Mouse (Mus musculus): Measurements from ENCODE around the gene Cdh20. TPM values are rescaled to one million over a fixed set of nuclear protein-coding genes. Genes with fewer than 3 reads are reported as not detected.

Gene Cdh20
- polyA plus RNA-seq, 1 experiment: not detected

DNA sequence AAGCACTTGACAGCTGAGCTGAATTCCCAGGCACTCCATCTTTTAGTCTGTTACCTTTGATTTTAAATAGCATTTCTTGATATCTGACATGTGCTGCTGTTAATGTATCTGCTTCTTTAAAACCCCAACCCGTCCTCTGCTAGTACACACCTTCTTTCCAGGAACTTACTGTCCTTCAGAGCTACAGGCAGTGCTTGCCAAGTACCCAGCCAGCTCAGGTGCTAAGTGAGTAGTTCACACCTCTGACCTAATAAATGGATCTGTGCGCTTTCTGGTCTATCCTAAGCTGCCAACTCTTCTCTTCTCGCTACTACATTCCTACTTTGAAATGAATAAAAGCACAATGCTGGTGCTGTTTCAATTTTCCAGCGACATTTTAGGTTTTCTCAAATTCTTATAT, 28.8 kb downstream of the Cdh20 start:
- no peaks in the 10 kb centered on the region for H3K4me1 ChIP-seq (ENCODE audit: control insufficient read depth, insufficient read depth, low read length)
- no peak overlapping the region for H3K27ac ChIP-seq (ENCODE audit: insufficient read depth, low read depth, low read length)
- no peak overlapping the region for H3K4me3 ChIP-seq (ENCODE audit: insufficient read depth, low read length)
- TF ChIP-seq CTCF (IDR thresholded peaks at IDR 0.05; ENCODE audit: low read depth, low read length): no peak
- TF ChIP-seq POLR2A (IDR thresholded peaks at IDR 0.05; ENCODE audit: borderline replicate concordance, low read depth, low read length): no peak

DNA sequence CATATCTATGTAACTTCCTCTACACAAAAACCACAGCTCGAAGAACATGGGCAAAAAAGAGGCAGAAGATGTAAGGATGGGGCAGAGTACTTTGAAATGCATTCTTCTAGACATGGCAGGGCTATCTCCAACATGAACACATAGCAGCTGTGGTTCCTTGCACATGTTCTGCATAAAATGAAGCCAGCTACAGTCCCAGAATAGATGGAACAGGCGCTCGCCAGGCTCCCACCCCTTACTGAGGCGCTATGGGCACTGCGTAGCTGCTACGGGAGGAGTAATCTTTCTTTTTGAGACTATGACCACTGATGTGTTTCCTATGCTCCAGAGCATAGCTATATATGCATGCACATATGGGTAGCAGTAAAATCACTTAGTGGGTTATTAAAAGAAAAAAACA, 36.4 kb downstream of the Cdh20 start:
- H3K27ac ChIP-seq (ENCODE audit: insufficient read depth, low read depth, low read length): no peak overlapping the region
- H3K4me1 ChIP-seq (ENCODE audit: control insufficient read depth, insufficient read depth, low read length): no peaks in the 10 kb centered on the region
- TF ChIP-seq POLR2A (IDR thresholded peaks at IDR 0.05; ENCODE audit: borderline replicate concordance, low read depth, low read length) (no peak), CTCF (IDR thresholded peaks at IDR 0.05; ENCODE audit: low read depth, low read length) (no peak)
- H3K4me3 ChIP-seq (ENCODE audit: insufficient read depth, low read length): no peak overlapping the region

GRCm38 (mm10) chr1:104807214-104807613, 38.9 kb downstream of the Cdh20 start:
- H3K27ac ChIP-seq (ENCODE audit: insufficient read depth, low read depth, low read length): no peak overlapping the region
- no peak overlapping the region for H3K4me3 ChIP-seq (ENCODE audit: insufficient read depth, low read length)
- no peak for TF ChIP-seq POLR2A (IDR thresholded peaks at IDR 0.05; ENCODE audit: borderline replicate concordance, low read depth, low read length)
- no peak for TF ChIP-seq CTCF (IDR thresholded peaks at IDR 0.05; ENCODE audit: low read depth, low read length)
- H3K4me1 ChIP-seq (ENCODE audit: control insufficient read depth, insufficient read depth, low read length): no peaks in the 10 kb centered on the region

DNA sequence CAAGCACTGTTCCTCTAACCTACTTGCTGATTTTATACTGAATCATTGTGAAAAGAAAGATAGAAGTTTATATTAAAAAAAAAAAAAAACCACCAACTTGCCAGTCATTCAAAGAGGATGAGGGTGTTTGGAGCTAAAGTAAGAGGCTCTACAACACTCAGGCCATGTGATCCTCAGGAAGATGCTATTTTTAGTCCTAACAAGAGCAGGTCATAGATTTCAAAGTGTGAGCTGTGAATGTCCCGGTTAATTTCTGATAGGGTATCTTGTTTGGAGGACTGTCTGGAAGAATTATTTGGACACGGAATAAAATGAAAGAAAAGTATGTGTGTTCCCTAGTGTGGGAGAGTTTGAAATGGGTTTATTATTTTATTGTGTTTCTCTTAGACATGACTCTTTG, 49.2 kb downstream of the Cdh20 start:
- Histone ChIP-seq H3K27ac (ENCODE audit: insufficient read depth, low read depth, low read length) (no peak overlapping the region), H3K4me1 (ENCODE audit: control insufficient read depth, insufficient read depth, low read length) (no peaks in the 10 kb centered on the region), H3K4me3 (ENCODE audit: insufficient read depth, low read length) (no peak overlapping the region)
- TF ChIP-seq CTCF (IDR thresholded peaks at IDR 0.05; ENCODE audit: low read depth, low read length): no peak
- TF ChIP-seq POLR2A (IDR thresholded peaks at IDR 0.05; ENCODE audit: borderline replicate concordance, low read depth, low read length): no peak

- Histone ChIP-seq H3K4me1 (ENCODE audit: control insufficient read depth, insufficient read depth, low read length) (no peaks in the 10 kb centered on the region), H3K4me3 (ENCODE audit: insufficient read depth, low read length) (no peak overlapping the region), H3K27ac (ENCODE audit: insufficient read depth, low read depth, low read length) (no peak overlapping the region)
- TF ChIP-seq CTCF (IDR thresholded peaks at IDR 0.05; ENCODE audit: low read depth, low read length) (no peak), POLR2A (IDR thresholded peaks at IDR 0.05; ENCODE audit: borderline replicate concordance, low read depth, low read length) (no peak)
These were observed 59.8 kb downstream of the Cdh20 start for GRCm38 (mm10) chr1:104828106-104828505.

DNA sequence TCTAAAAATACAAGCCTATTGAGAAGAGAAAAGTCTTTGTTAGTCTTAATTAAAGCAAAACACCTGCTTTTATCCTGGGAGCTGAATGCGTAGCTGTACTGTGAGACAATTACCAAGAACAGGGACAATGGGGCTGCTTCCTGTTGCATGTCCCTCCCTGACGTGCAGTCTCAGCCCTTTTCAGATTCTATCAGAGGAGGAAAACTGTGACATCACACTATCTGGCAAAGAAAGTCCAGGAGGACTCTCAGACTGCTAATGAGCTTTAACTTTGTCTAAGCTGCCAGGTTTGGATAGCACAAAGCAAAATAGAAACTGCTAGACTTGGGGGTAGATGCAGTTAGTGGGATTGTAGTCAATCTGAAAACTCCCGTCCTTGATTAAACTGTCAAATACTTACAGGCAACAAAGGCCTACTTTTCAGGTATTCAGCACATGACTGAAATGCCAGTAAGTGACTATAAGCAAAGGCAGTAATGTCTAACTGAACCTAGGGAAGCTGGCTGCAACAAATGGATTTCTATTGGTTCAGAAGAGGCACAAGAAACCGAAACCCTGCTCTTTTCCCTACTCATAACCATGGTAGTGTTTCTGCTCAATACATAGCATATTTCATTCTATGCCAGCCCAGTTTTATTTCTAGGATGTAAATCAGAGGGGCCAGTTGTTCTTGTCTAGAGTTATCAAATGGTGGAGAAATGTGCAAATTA, 70.0 kb downstream of the Cdh20 start:
- no peak overlapping the region for H3K4me3 ChIP-seq (ENCODE audit: insufficient read depth, low read length)
- TF ChIP-seq CTCF (IDR thresholded peaks at IDR 0.05; ENCODE audit: low read depth, low read length) (no peak), POLR2A (IDR thresholded peaks at IDR 0.05; ENCODE audit: borderline replicate concordance, low read depth, low read length) (no peak)
- no peak overlapping the region for H3K27ac ChIP-seq (ENCODE audit: insufficient read depth, low read depth, low read length)
- no peaks in the 10 kb centered on the region for H3K4me1 ChIP-seq (ENCODE audit: control insufficient read depth, insufficient read depth, low read length)

DNA sequence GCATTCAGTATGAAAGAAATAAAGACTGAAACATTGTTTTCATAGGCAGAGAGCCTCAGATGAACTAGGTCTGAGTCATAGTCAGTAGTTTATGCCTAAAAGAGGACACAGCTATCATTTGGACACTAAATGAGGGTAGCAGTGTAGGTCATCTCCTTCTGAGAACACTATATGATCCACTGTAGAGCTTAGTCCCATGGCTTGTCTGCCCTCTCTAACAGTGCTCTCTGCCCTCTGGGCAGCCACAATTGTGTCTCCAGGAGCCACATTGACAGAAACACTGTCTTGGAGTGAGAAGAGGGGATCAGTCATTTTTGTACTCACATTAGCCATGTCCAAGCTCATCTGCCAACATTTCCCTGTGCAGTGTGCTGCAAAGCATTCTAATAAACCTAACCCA, 70.7 kb downstream of the Cdh20 start:
- H3K4me1 ChIP-seq (ENCODE audit: control insufficient read depth, insufficient read depth, low read length): no peaks in the 10 kb centered on the region
- H3K4me3 ChIP-seq (ENCODE audit: insufficient read depth, low read length): no peak overlapping the region
- no peak overlapping the region for H3K27ac ChIP-seq (ENCODE audit: insufficient read depth, low read depth, low read length)
- TF ChIP-seq CTCF (IDR thresholded peaks at IDR 0.05; ENCODE audit: low read depth, low read length) (no peak), POLR2A (IDR thresholded peaks at IDR 0.05; ENCODE audit: borderline replicate concordance, low read depth, low read length) (no peak)

GRCm38 (mm10) chr1:104848256-104848919, 80.1 kb downstream of the Cdh20 start:
- H3K27ac ChIP-seq (ENCODE audit: insufficient read depth, low read depth, low read length): no peak overlapping the region
- TF ChIP-seq CTCF (IDR thresholded peaks at IDR 0.05; ENCODE audit: low read depth, low read length): no peak
- no peak overlapping the region for H3K4me3 ChIP-seq (ENCODE audit: insufficient read depth, low read length)
- no peaks in the 10 kb centered on the region for H3K4me1 ChIP-seq (ENCODE audit: control insufficient read depth, insufficient read depth, low read length)

DNA sequence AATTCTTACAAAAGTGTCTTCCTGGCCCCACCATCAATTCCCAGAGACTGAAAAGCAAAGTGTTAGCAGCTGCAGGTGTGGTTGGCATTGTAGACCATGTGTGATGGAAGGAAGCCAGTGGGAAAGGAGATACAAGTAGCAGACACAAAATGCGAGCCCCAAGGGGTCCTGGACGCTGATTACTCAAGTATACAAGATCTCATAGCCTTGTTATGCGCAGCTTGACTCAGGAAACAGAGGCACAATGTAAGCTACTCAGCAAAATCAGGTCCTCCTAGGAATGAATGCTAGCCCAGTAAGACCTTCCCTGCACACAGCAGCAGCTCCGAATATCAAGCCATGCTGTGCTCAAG, 80.6 kb downstream of the Cdh20 start:
- TF ChIP-seq CTCF (IDR thresholded peaks at IDR 0.05; ENCODE audit: low read depth, low read length) (no peak), POLR2A (IDR thresholded peaks at IDR 0.05; ENCODE audit: borderline replicate concordance, low read depth, low read length) (no peak)
- Histone ChIP-seq H3K4me1 (ENCODE audit: control insufficient read depth, insufficient read depth, low read length) (no peaks in the 10 kb centered on the region), H3K4me3 (ENCODE audit: insufficient read depth, low read length) (no peak overlapping the region), H3K27ac (ENCODE audit: insufficient read depth, low read depth, low read length) (no peak overlapping the region)

GRCm38 (mm10) chr1:104877384-104877783, 109.1 kb downstream of the Cdh20 start:
- H3K4me3 ChIP-seq (ENCODE audit: insufficient read depth, low read length): no peak overlapping the region
- TF ChIP-seq CTCF (IDR thresholded peaks at IDR 0.05; ENCODE audit: low read depth, low read length): no peak
- TF ChIP-seq POLR2A (IDR thresholded peaks at IDR 0.05; ENCODE audit: borderline replicate concordance, low read depth, low read length): no peak

More at GRCm38 (mm10) chr1:104877384-104877783, 109.1 kb downstream of the Cdh20 start:
- Histone ChIP-seq H3K4me1 (ENCODE audit: control insufficient read depth, insufficient read depth, low read length) (no peaks in the 10 kb centered on the region), H3K27ac (ENCODE audit: insufficient read depth, low read depth, low read length) (no peak overlapping the region)
